Mouse (Mus musculus) brain, embryonic 14.5 days (tissue): ENCODE measurements around the gene Otof.

Experiments
- CTCF ChIP-seq: fragments of 200-500 bp; IDR thresholded peaks from 2 replicates; pipeline ENCODE4 v1.5.1; 2012; ENCODE audit warnings: inconsistent platforms, mild to moderate bottlenecking, moderate library complexity, borderline replicate concordance; ENCODE audit not compliant: insufficient read depth, insufficient read length; ENCODE audit errors: extremely low read depth
- POLR2A ChIP-seq: fragments of 200-500 bp; IDR thresholded peaks from 2 replicates; pipeline ENCODE4 v1.6.1; 2012; ENCODE audit warnings: mild to moderate bottlenecking, inconsistent platforms, borderline replicate concordance; ENCODE audit not compliant: poor library complexity, insufficient read depth, insufficient read length, severe bottlenecking; ENCODE audit errors: extremely low read depth

- TF ChIP-seq POLR2A = no peak
- peak; percentile 35; the same call in 1 of the 2 replicates for TF ChIP-seq CTCF
These were observed 1.6 kb downstream of the Otof start for GRCm38 (mm10) chr5:30460155-30460554.
